Mouse (Mus musculus): ENCODE results near the gene Slc25a1.

Gene Slc25a1

DNA sequence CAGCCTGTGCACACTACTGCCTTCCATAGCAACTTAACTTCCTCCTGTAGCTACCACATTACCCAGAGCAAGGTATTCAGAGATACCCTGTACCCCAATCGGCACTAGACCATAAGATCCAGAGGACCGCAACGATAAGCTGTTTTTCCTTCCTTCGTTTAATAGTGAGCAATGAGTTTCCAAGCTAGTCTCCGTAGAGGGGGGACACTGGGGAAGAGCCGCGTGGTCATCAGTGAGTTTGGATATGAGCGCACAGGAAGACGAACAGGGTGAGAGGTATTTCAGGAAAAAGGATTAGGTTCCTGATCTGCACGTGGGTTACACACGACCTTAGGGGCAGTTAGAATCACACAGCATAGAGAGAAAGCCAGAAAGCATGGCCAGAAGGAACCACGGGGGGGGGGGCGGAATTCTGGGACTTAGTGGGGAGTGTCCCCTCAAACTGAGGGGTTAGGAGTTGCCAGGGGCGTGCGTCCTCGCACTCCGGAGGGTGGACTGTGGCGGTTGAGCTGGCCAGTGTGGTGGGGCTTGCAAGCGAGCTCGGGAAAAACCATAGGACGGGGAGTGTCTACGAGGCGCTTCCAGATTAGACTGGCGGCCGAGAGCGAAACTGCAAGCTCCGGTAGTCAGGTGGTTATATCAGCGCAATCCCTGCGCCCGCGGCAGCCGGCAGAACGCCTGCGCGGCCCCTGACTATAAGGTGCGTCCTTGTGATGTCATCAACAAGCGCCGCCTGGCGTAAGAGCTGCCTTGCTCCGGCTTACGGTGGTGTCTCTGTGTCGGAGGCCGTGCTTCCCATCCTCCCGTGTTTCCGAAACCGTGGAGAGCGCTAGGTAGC, 6.5 kb downstream of the Slc25a1 start:
- peak; percentile 89 for DNase-seq (ENCODE audit: low read depth, low spot score)

DNA sequence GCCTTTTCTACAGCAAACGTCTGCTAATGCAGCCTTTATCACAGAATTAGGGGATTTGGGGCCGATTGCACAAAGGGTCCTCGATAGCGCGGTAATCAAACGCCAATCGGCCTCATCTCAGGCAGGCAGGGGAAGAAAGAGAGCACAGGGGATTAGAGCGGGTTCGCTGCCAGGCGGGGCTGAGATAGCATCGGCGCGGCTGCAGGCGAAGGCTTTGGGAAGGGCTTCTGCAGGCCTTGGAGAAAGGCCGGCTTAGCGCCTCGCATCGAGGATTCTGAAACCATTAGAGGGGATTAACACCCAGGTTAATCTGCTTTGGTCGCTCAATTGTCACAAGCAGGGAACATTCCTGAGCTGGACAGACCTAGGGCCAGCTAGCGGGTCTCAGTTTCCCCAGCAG, 7.4 kb downstream of the Slc25a1 start:
- peak; percentile 76 for DNase-seq (ENCODE audit: low read depth, low spot score)

GRCm38 (mm10) chr16:17914307-17915249, 13.4 kb downstream of the Slc25a1 start, which contains the start of gene Gsc2:
TSS of gene Gsc2 (minus strand) at chr16:17915059.
- DNase-seq (ENCODE audit: low read depth, low spot score) = no peak

DNA sequence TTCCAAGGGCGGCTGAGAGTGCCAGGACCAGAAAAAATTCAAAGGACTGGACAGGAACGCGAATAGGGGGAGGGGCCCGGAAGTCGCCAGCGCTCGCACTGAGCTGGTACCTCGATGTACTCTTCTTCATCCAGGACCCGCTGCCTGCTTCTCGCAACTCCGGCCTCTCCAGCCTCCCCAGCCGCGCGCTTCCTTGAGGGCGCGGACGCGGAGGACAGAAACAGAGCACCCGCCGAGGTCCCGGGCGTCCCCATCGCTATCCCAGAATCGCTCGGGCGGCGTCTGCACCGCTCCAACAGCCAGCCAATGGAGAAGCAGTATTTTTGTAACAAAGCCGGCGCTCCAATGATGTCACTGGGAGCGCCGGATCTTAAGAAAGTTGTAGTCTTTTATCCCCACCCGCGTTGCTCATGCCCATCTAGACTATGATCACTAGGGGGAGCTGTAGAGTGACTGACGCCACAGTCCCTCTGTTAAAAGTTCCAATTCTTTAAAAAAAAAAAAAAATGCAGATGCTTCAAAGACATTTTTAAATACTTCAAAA, 16.9 kb downstream of the Slc25a1 start, which contains the start of gene Ess2:
TSS of gene Ess2 (minus strand) at position 297 of the 544 bp plus-strand sequence.
- DNase-seq (ENCODE audit: low read depth, low spot score) = peak; percentile 91

DNA sequence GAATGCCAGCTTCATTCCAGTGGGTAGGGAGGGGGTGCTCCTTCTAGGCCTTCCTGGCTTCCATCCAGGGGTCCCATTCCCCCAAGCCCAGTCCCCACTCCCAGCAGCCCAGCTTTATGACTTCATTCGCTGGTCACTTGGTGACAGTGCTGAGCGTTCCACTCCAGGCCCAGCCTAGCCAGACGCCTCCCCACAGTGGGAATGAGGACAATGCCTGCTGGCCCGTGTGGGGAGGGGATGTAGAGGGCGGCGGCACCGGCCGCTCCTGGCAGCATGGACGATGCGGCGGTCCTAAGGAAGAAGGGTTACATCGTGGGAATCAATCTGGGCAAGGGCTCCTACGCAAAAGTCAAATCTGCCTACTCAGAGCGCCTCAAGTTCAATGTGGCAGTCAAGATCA, 29.6 kb downstream of the Slc25a1 start, which contains the start of the genes Dgcr2 and Tssk2:
TSS of gene Dgcr2 (minus strand) at position 101 of the 400 bp plus-strand sequence.
TSS of gene Tssk2 (plus strand) at position 176 of the 400 bp plus-strand sequence.
- no peak for DNase-seq (ENCODE audit: low read depth, low spot score)

DNA sequence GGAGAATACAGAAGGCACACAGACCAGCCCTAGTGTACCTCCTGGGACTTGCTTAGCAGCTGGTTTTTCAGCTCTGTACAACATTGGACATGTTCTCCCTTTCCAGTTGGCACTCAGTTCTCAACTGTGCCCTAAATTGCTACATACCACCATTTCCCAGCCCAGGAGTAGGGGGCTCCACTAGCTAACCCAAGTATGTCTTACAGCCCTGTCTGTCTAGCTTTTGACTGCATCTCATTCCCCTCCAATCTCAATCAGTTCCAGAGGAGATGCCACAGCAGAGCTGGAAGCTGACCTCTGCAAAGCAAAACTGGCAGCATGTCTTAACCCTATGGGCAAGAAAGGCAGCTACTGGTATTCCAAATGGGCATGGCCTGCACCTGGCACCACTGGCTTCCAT, 31.9 kb downstream of the Slc25a1 start:
- DNase-seq (ENCODE audit: low read depth, low spot score) = no peak

DNA sequence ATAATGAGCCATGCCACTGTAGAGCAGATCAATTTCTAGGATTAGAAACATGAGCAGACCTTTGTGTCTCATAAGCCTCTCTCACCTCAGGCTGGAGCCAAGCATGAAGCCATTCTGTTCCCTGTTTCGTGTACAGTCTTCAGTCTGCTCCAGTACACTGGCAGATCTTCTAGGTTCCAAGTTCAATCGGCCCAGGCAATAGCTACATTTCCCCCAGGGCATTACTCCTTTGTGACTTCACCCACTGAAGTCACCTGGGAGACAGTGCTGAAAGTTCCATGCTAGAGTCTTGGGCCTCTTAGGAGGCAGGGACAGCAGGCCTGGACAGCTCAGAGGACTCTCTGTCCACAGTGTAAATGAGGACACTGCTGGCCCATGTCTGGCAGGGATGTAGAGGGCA, 34.1 kb downstream of the Slc25a1 start, which contains the start of gene Tssk1:
TSS of gene Tssk1 (plus strand) at position 301 of the 400 bp plus-strand sequence.
- DNase-seq (ENCODE audit: low read depth, low spot score) = no peak

- DNase-seq (ENCODE audit: low read depth, low spot score) = no peak
Observed at GRCm38 (mm10) chr16:17892606-17893005, 35.4 kb downstream of the Slc25a1 start.

- DNase-seq (ENCODE audit: low read depth, low spot score) = peak; percentile 97
Observed at GRCm38 (mm10) chr16:17891567-17891959, 36.5 kb downstream of the Slc25a1 start, which contains the start of gene Gm20518. TSS of gene Gm20518 (minus strand) at chr16:17891671.

DNA sequence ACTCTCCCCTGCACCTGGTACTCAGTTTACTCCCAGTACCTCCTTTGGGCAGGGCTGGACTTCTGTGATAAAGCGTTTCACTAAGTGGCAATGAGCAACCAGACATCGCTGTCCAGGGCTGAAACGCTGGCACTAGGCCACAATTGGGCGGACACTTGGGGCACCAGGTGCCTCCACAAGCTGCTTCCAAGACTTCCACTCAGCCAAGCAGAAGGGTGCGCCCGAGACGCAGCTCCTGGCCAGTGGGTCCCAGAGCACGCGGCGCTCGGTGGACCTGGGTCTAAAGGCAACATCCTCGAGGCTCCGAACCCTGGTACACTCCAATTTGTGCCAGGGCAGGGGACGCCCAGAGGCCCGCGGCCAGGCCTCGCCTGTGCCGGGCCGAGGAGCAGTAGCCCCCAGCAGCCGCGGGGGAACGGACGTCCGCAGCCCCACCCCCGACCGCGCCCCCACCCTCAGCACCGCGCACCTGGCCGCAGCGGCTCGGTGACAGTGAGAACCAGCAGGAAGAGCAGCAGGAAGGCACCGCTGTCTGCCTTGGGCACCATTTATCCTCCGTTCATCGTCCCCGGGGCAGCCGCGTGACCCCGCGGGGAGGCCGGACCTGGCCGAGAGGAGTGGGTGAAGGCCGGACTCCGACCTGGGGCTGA, 37.0 kb downstream of the Slc25a1 start:
- no peak for DNase-seq (ENCODE audit: low read depth, low spot score)

GRCm38 (mm10) chr16:17890342-17890727, 37.7 kb downstream of the Slc25a1 start:
- no peak for DNase-seq (ENCODE audit: low read depth, low spot score)

- no peak for DNase-seq (ENCODE audit: low read depth, low spot score)
Observed at GRCm38 (mm10) chr16:17889689-17890341, 38.2 kb downstream of the Slc25a1 start.

GRCm38 (mm10) chr16:17884116-17884515, 43.9 kb downstream of the Slc25a1 start:
- DNase-seq (ENCODE audit: low read depth, low spot score) = no peak

DNA sequence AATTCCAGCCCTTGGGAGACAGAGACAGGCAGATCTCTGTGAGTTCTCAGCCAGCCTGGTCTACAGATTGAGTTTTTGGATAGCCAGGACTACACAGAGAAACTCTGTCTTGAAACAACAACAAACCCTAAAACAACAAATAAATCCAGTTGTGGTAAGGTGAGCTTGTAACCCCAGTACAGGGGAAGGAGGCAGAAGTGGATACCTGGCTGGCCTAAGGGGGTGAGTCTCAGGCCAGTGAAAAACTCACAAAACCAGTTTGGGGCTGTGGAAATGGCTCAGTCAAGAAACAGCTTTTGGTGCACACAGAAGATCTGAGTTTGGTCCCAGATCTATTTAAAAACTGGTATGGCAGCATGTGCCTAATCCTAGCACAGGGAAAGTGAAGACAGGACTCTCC, 45.8 kb downstream of the Slc25a1 start:
- DNase-seq (ENCODE audit: low read depth, low spot score) = no peak

- DNase-seq (ENCODE audit: low read depth, low spot score) = no peak
Observed at GRCm38 (mm10) chr16:17879571-17879970, 48.4 kb downstream of the Slc25a1 start.

GRCm38 (mm10) chr16:17876096-17876495, 51.9 kb downstream of the Slc25a1 start:
- no peak for DNase-seq (ENCODE audit: low read depth, low spot score)
